Mouse (Mus musculus) MEL (cell line): ENCODE results near the gene Pou5f1. TPM values are rescaled to one million over a fixed set of nuclear protein-coding genes. Genes with fewer than 3 reads are reported as not detected.
A peak's percentile ranks its signal among the peaks of the same experiment; 100 is the strongest.

Experiments
- DNase-seq: peaks from one replicate; pipeline ENCODE4 v3.0.0; 2011; ENCODE audit warnings: low read depth, low spot score
- H3K27ac ChIP-seq: 2 replicates; pipeline ENCODE4 v1.5.1; 2012; ENCODE audit warnings: low read depth, mild to moderate bottlenecking, control low read depth, low read length, moderate library complexity; ENCODE audit not compliant: control insufficient read depth
- H3K27me3 ChIP-seq, 2 experiments: fragments of 150-350 bp in 1 of 2; sonication (generic) in 1 of 2; 2 replicates each; pipeline ENCODE4 v1.6.1; 2012; ENCODE audit warnings: low read length in 2 of 2, mild to moderate bottlenecking in 2 of 2, improper control_type of control experiment in 1 of 2, moderate library complexity in 1 of 2; ENCODE audit not compliant: insufficient read depth in 2 of 2, control insufficient read depth in 1 of 2
- H3K36me3 ChIP-seq, 2 experiments: 2 replicates each; pipeline ENCODE4 v1.6.1; 2012 to 2014; ENCODE audit warnings: low read length in 2 of 2, improper control_type of control experiment in 1 of 2, inconsistent platforms in 1 of 2, mild to moderate bottlenecking in 1 of 2; ENCODE audit not compliant: insufficient read depth in 2 of 2, control insufficient read depth in 1 of 2
- H3K4me1 ChIP-seq, 2 experiments: fragments of 150-350 bp in 1 of 2; sonication (generic) in 1 of 2; 2 replicates each; pipeline ENCODE4 v1.6.1; 2012; ENCODE audit warnings: low read length in 2 of 2, improper control_type of control experiment in 1 of 2, mild to moderate bottlenecking in 1 of 2; ENCODE audit not compliant: insufficient read depth in 2 of 2, control insufficient read depth in 1 of 2
- H3K4me3 ChIP-seq, 2 experiments: fragments of 150-350 bp in 1 of 2; sonication (generic) in 1 of 2; 2 replicates each; pipeline ENCODE4 v1.5.1; 2012; ENCODE audit warnings: low read depth in 2 of 2, low read length in 2 of 2, mild to moderate bottlenecking in 2 of 2, moderate library complexity in 2 of 2, control low read depth in 1 of 2, improper control_type of control experiment in 1 of 2; ENCODE audit not compliant: control insufficient read depth in 1 of 2, insufficient read depth in 1 of 2
- H3K79me2 ChIP-seq: 2 replicates; pipeline ENCODE4 v1.6.1; 2012; ENCODE audit warnings: mild to moderate bottlenecking, low read length, moderate library complexity; ENCODE audit not compliant: control insufficient read depth, poor library complexity, insufficient read depth
- H3K9ac ChIP-seq: 2 replicates; pipeline ENCODE4 v1.6.1; 2012; ENCODE audit warnings: low read depth, mild to moderate bottlenecking, control low read depth, low read length, moderate library complexity; ENCODE audit not compliant: control insufficient read depth, poor library complexity, severe bottlenecking
- H3K9me3 ChIP-seq: fragments of 150-350 bp; sonication (generic); replicated peaks from 2 replicates; pipeline ENCODE4 v1.6.1; 2012; ENCODE audit warnings: mild to moderate bottlenecking, low read length, improper control_type of control experiment, moderate library complexity; ENCODE audit not compliant: insufficient read depth
- CTCF ChIP-seq, 3 experiments: IDR thresholded peaks in 2 of 3; conservative IDR thresholded peaks in 1 of 3; 2 replicates each; pipeline ENCODE4 v1.5.1; 2011 to 2012; ENCODE audit warnings: low read length in 3 of 3, low read depth in 2 of 3, mild to moderate bottlenecking in 2 of 3, improper control_type of control experiment in 1 of 3, inconsistent platforms in 1 of 3, mixed read lengths in 1 of 3, moderate library complexity in 1 of 3; ENCODE audit not compliant: control insufficient read depth in 1 of 3, insufficient read depth in 1 of 3, poor library complexity in 1 of 3, severe bottlenecking in 1 of 3
- ETS1 ChIP-seq: IDR thresholded peaks from 2 replicates; pipeline ENCODE4 v1.6.1; 2012; ENCODE audit warnings: low read depth, mild to moderate bottlenecking, inconsistent platforms, low read length, improper control_type of control experiment, moderate library complexity
- HCFC1 ChIP-seq: IDR thresholded peaks from 2 replicates; pipeline ENCODE4 v1.6.1; 2012; ENCODE audit warnings: low read depth, mild to moderate bottlenecking, inconsistent platforms, low read length, improper control_type of control experiment, moderate library complexity
- JUND ChIP-seq: IDR thresholded peaks from 2 replicates; pipeline ENCODE4 v1.6.1; 2011; ENCODE audit warnings: low read depth, mild to moderate bottlenecking, improper control_type of control experiment, low read length
- MAX ChIP-seq: IDR thresholded peaks from 2 replicates; pipeline ENCODE4 v1.6.1; 2011; ENCODE audit warnings: low read length, improper control_type of control experiment
- MAZ ChIP-seq: IDR thresholded peaks from 2 replicates; pipeline ENCODE4 v1.6.1; 2012; ENCODE audit warnings: low read depth, mild to moderate bottlenecking, inconsistent platforms, low read length, improper control_type of control experiment
- MXI1 ChIP-seq: IDR thresholded peaks from 2 replicates; pipeline ENCODE4 v1.6.1; 2011; ENCODE audit warnings: mild to moderate bottlenecking, low read depth, low read length, improper control_type of control experiment
- MYC ChIP-seq: IDR thresholded peaks from 2 replicates; pipeline ENCODE4 v1.6.1; 2011; ENCODE audit warnings: low read depth, mild to moderate bottlenecking, low read length, improper control_type of control experiment, moderate library complexity
- NELFE ChIP-seq: IDR thresholded peaks from 2 replicates; pipeline ENCODE4 v1.6.1; 2011; ENCODE audit warnings: low read depth, low read length, improper control_type of control experiment
- RAD21 ChIP-seq: IDR thresholded peaks from 2 replicates; pipeline ENCODE4 v1.6.1; 2011; ENCODE audit warnings: mild to moderate bottlenecking, low read depth, low read length, improper control_type of control experiment
- RCOR1 ChIP-seq: IDR thresholded peaks from 2 replicates; pipeline ENCODE4 v1.6.1; 2012; ENCODE audit warnings: low read depth, mild to moderate bottlenecking, inconsistent platforms, low read length, improper control_type of control experiment
- SIN3A ChIP-seq: IDR thresholded peaks from 2 replicates; pipeline ENCODE4 v1.6.1; 2012; ENCODE audit warnings: low read length, improper control_type of control experiment, inconsistent platforms
- SMC3 ChIP-seq: IDR thresholded peaks from 2 replicates; pipeline ENCODE4 v1.6.1; 2011; ENCODE audit warnings: low read depth, low read length, improper control_type of control experiment
- TAL1 ChIP-seq: IDR thresholded peaks from 2 replicates; pipeline ENCODE4 v1.6.1; 2012; ENCODE audit warnings: mild to moderate bottlenecking, inconsistent platforms, low read length, moderate library complexity, mixed read lengths
- USF1 ChIP-seq: IDR thresholded peaks from 2 replicates; pipeline ENCODE4 v1.6.1; 2014; ENCODE audit warnings: low read depth, mild to moderate bottlenecking, inconsistent platforms, low read length, improper control_type of control experiment, moderate library complexity
- ZKSCAN1 ChIP-seq: IDR thresholded peaks from 2 replicates; pipeline ENCODE4 v1.6.1; 2012; ENCODE audit warnings: low read depth, mild to moderate bottlenecking, inconsistent platforms, low read length, improper control_type of control experiment, moderate library complexity
- ZNF384 ChIP-seq: IDR thresholded peaks from 2 replicates; pipeline ENCODE4 v1.6.1; 2012; ENCODE audit warnings: low read depth, mild to moderate bottlenecking, inconsistent platforms, low read length, improper control_type of control experiment
- polyA plus RNA-seq, 2 experiments: library from polyadenylated mRNA; stranded (reverse) in 1 of 2; unstranded in 1 of 2; fragments of >175 nt in 1 of 2; fragments of >200 nt in 1 of 2; gene quantifications; 2 replicates each; pipeline versions ENCODE4 v1.2.1 to v1.2.4; 2012; ENCODE audit warnings: low replicate concordance in 2 of 2, low read depth in 1 of 2; ENCODE audit not compliant: insufficient read length in 2 of 2, insufficient read depth in 1 of 2, missing spikeins in 1 of 2
- total RNA-seq: library from RNA; depleted of rRNA; stranded (reverse); fragments of 300-350 nt; gene quantifications from 2 replicates; pipeline ENCODE4 v1.2.3, GENCODE M21; 2012

Gene Pou5f1
- total and polyA plus RNA-seq, 3 experiments = not detected

GRCm38 (mm10) chr17:35532901-35533300, 27.1 kb downstream of the Pou5f1 start, which contains the start of gene Psors1c2:
Gene Psors1c2, plus strand, starts transcription at chr17:35533201.
- Histone ChIP-seq H3K9me3 (no peaks in the 10 kb centered on the region), H3K4me1 (peaks cover 0 to 3% of the 10 kb centered on the region in 2 experiments; a peak in 2 of 4 replicates), H3K79me2 (no peaks in the 10 kb centered on the region), H3K36me3 (peaks cover 0 to 2% of the 10 kb centered on the region in 2 experiments; a peak in 1 of 4 replicates), H3K27ac (no peak within 1 kb of the TSS), H3K27me3 (no peaks in the 10 kb centered on the region), H3K9ac (no peak within 1 kb of the TSS), H3K4me3 (no peak within 1 kb of the TSS)
- no peak for DNase-seq
- TF ChIP-seq MYC (no peak), RAD21 (no peak)

- no peaks in the 10 kb centered on the region for H3K9me3 ChIP-seq
- H3K36me3 ChIP-seq = peaks cover 0 to 2% of the 10 kb centered on the region in 2 experiments; a peak in 1 of 4 replicates
- peaks cover 0 to 2% of the 10 kb centered on the region in 2 experiments; a peak in 1 of 4 replicates for H3K27me3 ChIP-seq
- no peaks in the 10 kb centered on the region for H3K79me2 ChIP-seq
- peak; percentile 82 for DNase-seq
- TF ChIP-seq SMC3 (peak; percentile 56), RAD21 (peak; percentile 24), MAX (no peak), CTCF (IDR thresholded peaks at IDR 0.05 in 2 of 3, conservative IDR thresholded peaks at IDR 0.05 in 1 of 3; ENCODE audit: control insufficient read depth in 1 of 3, insufficient read depth in 1 of 3, low read depth in 2 of 3, low read length in 3 of 3, poor library complexity in 1 of 3, severe bottlenecking in 1 of 3) (peak; percentile 83 to 96 (median 87))
- no peak overlapping the region for H3K27ac ChIP-seq
- peak overlapping the region; percentile 23; the same call in 1 of the 2 replicates for H3K9ac ChIP-seq
- peaks cover 0 to 3% of the 10 kb centered on the region in 2 experiments; a peak in 2 of 4 replicates for H3K4me1 ChIP-seq
- peak overlapping the region; percentile 22 to 50; a peak in 3 of 4 replicates for H3K4me3 ChIP-seq
Measured at GRCm38 (mm10) chr17:35534343-35534742, 28.5 kb downstream of the Pou5f1 start.

- Histone ChIP-seq H3K9me3 (no peaks in the 10 kb centered on the region), H3K36me3 (peaks cover 0 to 3% of the 10 kb centered on the region in 2 experiments; a peak in 1 of 4 replicates), H3K79me2 (no peaks in the 10 kb centered on the region), H3K9ac (no peak overlapping the region), H3K27ac (no peak overlapping the region), H3K4me1 (peaks cover 0 to 3% of the 10 kb centered on the region in 2 experiments; a peak in 2 of 4 replicates), H3K27me3 (peaks cover 0 to 5% of the 10 kb centered on the region in 2 experiments; a peak in 1 of 4 replicates), H3K4me3 (no peak overlapping the region)
- no peak for DNase-seq
- TF ChIP-seq ZKSCAN1 (no peak), SIN3A (no peak), HCFC1 (no peak), USF1 (no peak), JUND (no peak), ZNF384 (no peak), MXI1 (no peak), MAX (no peak), NELFE (no peak), RAD21 (no peak), TAL1 (no peak), RCOR1 (no peak), MAZ (no peak), ETS1 (no peak)
Measured at GRCm38 (mm10) chr17:35537421-35537820, 31.6 kb downstream of the Pou5f1 start.
